Mouse (Mus musculus) lung, postnatal 0 days (tissue): ENCODE results near the gene Bmp6. TPM values are rescaled to one million over a fixed set of nuclear protein-coding genes. Genes with fewer than 3 reads are reported as not detected.

Source experiments
- ATAC-seq: fragments of 200-750 bp; cut with Nextera tagmentation; 2 replicates; pipeline ENCODE4 v1.8.0; 2017; ENCODE audit warnings: moderate library complexity
- DNase-seq: peaks from one replicate; pipeline ENCODE4 v3.0.0-alpha.2; 2016; ENCODE audit warnings: low spot score
- H3K27ac ChIP-seq: fragments of 300-500 bp; sonication (generic); 2 replicates; pipeline ENCODE4 v1.5.1; 2014; ENCODE audit warnings: antibody characterized with exemption, mild to moderate bottlenecking, low read length, mixed read lengths
- H3K27me3 ChIP-seq: fragments of 300-500 bp; sonication (generic); replicated peaks from 2 replicates; pipeline ENCODE4 v1.6.1; 2014; ENCODE audit warnings: low read length, mixed read lengths; ENCODE audit not compliant: insufficient read depth
- H3K36me3 ChIP-seq: fragments of 300-500 bp; sonication (generic); 2 replicates; pipeline ENCODE4 v1.6.1; 2014; ENCODE audit warnings: low read length, mixed read lengths; ENCODE audit not compliant: insufficient read depth
- H3K4me1 ChIP-seq: fragments of 300-500 bp; sonication (generic); 2 replicates; pipeline ENCODE4 v1.6.1; 2014; ENCODE audit warnings: antibody characterized with exemption, low read depth, low read length, mixed read lengths; ENCODE audit not compliant: insufficient read depth
- H3K4me2 ChIP-seq: fragments of 300-500 bp; sonication (generic); replicated peaks from 2 replicates; pipeline ENCODE4 v1.6.1; 2014; ENCODE audit warnings: low read depth, mild to moderate bottlenecking, low read length, moderate library complexity, mixed read lengths
- H3K4me3 ChIP-seq: fragments of 300-500 bp; sonication (generic); 2 replicates; pipeline ENCODE4 v1.5.1; 2014; ENCODE audit warnings: low read depth, low read length
- H3K9ac ChIP-seq: fragments of 300-500 bp; sonication (generic); replicated peaks from 2 replicates; pipeline ENCODE4 v1.6.1; 2014; ENCODE audit warnings: low read depth, mild to moderate bottlenecking
- H3K9me3 ChIP-seq: fragments of 300-500 bp; sonication (generic); 2 replicates; pipeline ENCODE4 v1.6.1; 2016; ENCODE audit warnings: low read length, mixed read lengths
- CTCF ChIP-seq: IDR thresholded peaks from 2 replicates; pipeline ENCODE4 v1.5.1; 2016; ENCODE audit warnings: antibody characterized with exemption, mild to moderate bottlenecking
- EP300 ChIP-seq: IDR thresholded peaks from 2 replicates; pipeline ENCODE4 v1.6.1; 2016; ENCODE audit warnings: antibody characterized with exemption, mild to moderate bottlenecking, control low read depth
- WGBS: fragments of 180-500 bp; shearing (Covaris S2); extraction: QIAGEN DNeasy Blood & Tissue Kit; methylation state at CpG from one replicate; pipeline ENCODE4 v1.1.7; 2014; 5-methylcytosine and 5-hydroxymethylcytosine counted together
- polyA plus RNA-seq: library from polyadenylated mRNA; unstranded; fragments of >200 nt; fragmentation: Nextera tagmentation; extraction: Ambion mirVana; gene quantifications from 2 replicates; pipeline ENCODE4 v1.2.1, GENCODE M21; 2015

The Bmp6 gene
- polyA plus RNA-seq, 1 experiment from 2014 or later = 3.0 TPM

DNA sequence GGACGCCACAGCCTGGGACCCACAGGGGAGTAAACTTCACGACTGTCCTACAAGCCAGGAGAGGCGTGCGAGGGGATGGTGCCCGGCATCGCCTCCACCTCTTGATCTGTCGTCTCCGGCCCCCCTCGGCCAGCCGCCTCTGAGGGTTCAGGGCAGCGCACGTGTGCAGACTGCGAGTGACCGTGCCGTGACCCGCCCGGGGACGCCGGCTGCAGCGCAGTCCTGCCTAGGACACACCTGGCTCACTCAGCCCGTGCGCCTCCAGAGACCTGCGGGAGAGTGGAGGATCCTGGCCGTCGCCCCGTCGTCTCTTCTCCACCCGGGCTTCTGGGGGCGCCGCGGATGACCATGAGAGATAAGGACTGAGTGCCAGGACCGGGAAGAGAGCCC lies 519 bp downstream of the Bmp6 start:
- H3K4me1 ChIP-seq = peaks cover 7% of the 10 kb centered on the region; the same call in 1 of the 2 replicates
- WGBS = under 1% methylated on average over 23 of the region's 32 CpGs
- ATAC-seq (peak; percentile 21), DNase-seq (no peak)
- peaks cover 29% of the 10 kb centered on the region for H3K27me3 ChIP-seq
- H3K4me2 ChIP-seq = peak overlapping the region; percentile 70
- peak overlapping the region; percentile 49 for H3K4me3 ChIP-seq
- peak overlapping the region; percentile 16; the same call in 1 of the 2 replicates for H3K9ac ChIP-seq
- no peak overlapping the region for H3K27ac ChIP-seq
- H3K9me3 ChIP-seq = no peaks in the 10 kb centered on the region
- no peaks in the 10 kb centered on the region for H3K36me3 ChIP-seq
- TF ChIP-seq CTCF (0 out of 2 replicates have a peak, but pooled peaks have one; percentile 7), EP300 (no peak)

DNA sequence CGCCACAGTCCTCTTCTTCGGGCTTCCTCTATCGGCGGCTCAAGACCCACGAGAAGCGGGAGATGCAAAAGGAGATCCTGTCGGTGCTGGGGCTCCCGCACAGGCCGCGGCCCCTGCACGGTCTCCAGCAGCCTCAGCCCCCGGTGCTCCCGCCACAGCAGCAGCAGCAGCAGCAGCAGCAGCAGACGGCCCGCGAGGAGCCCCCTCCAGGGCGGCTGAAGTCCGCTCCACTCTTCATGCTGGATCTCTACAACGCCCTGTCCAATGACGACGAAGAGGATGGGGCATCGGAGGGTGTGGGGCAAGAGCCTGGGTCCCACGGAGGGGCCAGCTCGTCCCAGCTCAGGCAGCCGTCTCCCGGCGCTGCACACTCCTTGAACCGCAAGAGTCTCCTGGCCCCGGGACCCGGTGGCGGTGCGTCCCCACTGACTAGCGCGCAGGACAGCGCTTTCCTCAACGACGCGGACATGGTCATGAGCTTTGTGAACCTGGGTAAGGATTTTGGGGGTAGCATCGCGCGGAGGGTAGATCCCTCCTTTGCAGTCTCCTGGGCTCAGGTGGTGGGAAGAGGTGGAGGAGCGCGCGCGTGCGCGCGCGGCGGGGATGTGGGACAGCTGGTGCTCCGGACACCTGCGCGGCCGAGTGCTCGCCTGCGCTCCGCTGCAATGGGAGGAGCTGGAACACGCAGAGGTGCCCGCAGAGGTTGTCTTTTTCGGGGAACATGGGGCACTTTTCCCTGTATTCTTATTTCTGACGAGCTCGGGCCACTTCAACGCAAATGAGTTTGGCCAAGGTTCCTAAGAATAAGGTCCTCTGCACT lies 1.4 kb downstream of the Bmp6 start:
- WGBS = under 1% methylated on average over 58 of the region's 63 CpGs
- peak overlapping the region; percentile 39; the same call in 1 of the 2 replicates for H3K9ac ChIP-seq
- peaks cover 29% of the 10 kb centered on the region for H3K27me3 ChIP-seq
- DNase-seq (no peak), ATAC-seq (no peak)
- H3K36me3 ChIP-seq = no peaks in the 10 kb centered on the region
- H3K9me3 ChIP-seq = no peaks in the 10 kb centered on the region
- H3K4me3 ChIP-seq = peak overlapping the region; percentile 49
- H3K4me1 ChIP-seq = peaks cover 7% of the 10 kb centered on the region; the same call in 1 of the 2 replicates
- no peak for TF ChIP-seq CTCF
- no peak for TF ChIP-seq EP300
- no peak overlapping the region for H3K27ac ChIP-seq
- peak overlapping the region; percentile 70 for H3K4me2 ChIP-seq

DNA sequence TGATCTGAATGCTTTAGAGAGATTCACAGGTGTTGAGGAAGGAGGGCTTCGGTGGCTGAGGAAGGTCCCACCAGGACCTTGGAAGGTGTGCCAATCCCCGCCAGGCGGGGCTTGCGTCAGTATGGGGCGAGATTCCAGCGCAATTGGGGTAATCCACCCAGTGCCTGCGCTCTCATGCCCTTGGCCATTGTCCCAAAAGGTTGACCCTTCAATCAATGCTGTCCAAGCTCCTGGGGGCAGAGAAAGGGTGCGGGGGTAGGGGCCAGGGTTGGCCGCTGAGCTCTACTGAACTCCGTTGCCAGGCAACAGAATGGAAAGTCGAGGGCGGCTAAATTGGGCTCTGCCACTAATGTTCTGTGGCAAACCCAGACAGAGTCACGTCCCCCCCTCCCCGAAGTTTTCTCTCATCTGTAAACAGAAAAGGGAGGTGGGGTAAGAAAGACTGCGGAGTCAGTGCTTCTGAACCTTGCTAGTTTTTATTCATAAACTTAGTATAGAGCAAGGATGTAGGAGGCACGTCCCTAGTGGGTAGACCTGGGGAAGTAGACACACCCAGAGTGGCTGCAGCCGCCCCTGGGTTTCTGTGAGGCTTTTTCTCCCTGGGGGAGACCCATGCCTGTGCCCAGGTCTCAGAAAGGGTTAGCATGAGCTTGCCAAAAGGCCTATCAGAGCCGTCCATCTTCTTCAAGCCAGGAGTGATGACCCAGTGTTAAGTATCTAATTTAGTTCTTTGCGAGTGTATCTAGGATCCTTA lies 2.3 kb downstream of the Bmp6 start:
- Histone ChIP-seq H3K4me3 (peak overlapping the region; percentile 49), H3K36me3 (no peaks in the 10 kb centered on the region), H3K9ac (peak overlapping the region; percentile 39; the same call in 1 of the 2 replicates), H3K27me3 (peaks cover 29% of the 10 kb centered on the region), H3K27ac (no peak overlapping the region), H3K4me2 (peak overlapping the region; percentile 70), H3K4me1 (peaks cover 7% of the 10 kb centered on the region; the same call in 1 of the 2 replicates), H3K9me3 (no peaks in the 10 kb centered on the region)
- WGBS = 20% methylated on average over 19 of the region's 19 CpGs
- no peak for TF ChIP-seq EP300
- no peak for TF ChIP-seq CTCF
- ATAC-seq (no peak), DNase-seq (no peak)

DNA sequence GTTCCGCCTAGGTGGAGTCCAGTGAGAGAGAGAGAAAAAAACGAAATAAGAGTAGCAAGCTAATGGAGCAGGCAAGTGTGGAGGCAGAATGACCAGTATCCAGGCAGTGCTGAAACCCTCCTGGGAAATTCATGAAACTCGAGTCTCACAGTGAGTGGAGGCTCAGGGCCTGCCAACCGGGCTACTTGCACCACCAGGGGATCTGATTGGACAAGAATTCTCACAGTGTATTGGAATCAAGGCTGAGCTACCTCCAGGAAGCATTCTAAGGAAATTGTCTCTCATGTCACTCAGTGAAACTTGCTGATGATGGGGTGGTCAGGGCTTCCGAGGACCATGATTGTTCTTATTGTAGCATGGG lies 2.8 kb downstream of the Bmp6 start:
- ATAC-seq (no peak), DNase-seq (no peak)
- H3K9ac ChIP-seq = no peak overlapping the region
- no peaks in the 10 kb centered on the region for H3K36me3 ChIP-seq
- WGBS = 60% methylated on average over 5 of the region's 5 CpGs
- H3K4me2 ChIP-seq = peak overlapping the region; percentile 70; the same call in 1 of the 2 replicates
- peaks cover 7% of the 10 kb centered on the region; the same call in 1 of the 2 replicates for H3K4me1 ChIP-seq
- H3K9me3 ChIP-seq = no peaks in the 10 kb centered on the region
- no peak overlapping the region for H3K27ac ChIP-seq
- 0 out of 2 replicates have a peak overlapping the region, but pooled peaks have one; percentile 49 for H3K4me3 ChIP-seq
- TF ChIP-seq CTCF = no peak
- TF ChIP-seq EP300 = no peak
- H3K27me3 ChIP-seq = peaks cover 29% of the 10 kb centered on the region

DNA sequence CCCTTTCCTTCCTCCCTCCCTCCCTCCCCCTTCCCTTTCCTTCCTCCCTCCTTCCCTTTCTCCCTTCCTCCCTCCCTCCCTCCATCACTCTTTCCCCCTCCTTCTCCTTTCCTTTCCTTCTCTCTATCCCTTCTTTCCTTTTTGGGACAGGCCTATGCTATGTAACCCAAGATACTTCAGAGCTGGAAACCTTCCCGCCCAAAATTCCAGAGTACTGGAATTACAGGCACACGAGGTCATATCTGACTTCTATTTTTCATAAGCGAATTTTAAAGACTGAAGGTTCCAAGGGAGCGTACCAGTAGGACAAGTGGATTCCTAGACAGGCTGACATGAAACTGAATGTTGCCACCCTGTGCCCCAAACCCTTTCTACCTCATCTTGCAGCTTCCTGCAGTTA lies 4.1 kb downstream of the Bmp6 start:
- H3K9ac ChIP-seq = no peak overlapping the region
- no peak overlapping the region for H3K4me2 ChIP-seq
- TF ChIP-seq CTCF (no peak), EP300 (no peak)
- H3K9me3 ChIP-seq = no peaks in the 10 kb centered on the region
- H3K4me1 ChIP-seq = peaks cover 7% of the 10 kb centered on the region; the same call in 1 of the 2 replicates
- WGBS = 53% methylated on average over 4 of the region's 4 CpGs
- H3K27ac ChIP-seq = no peak overlapping the region
- H3K36me3 ChIP-seq = no peaks in the 10 kb centered on the region
- ATAC-seq (no peak), DNase-seq (no peak)
- no peak overlapping the region for H3K4me3 ChIP-seq
- H3K27me3 ChIP-seq = peaks cover 29% of the 10 kb centered on the region

DNA sequence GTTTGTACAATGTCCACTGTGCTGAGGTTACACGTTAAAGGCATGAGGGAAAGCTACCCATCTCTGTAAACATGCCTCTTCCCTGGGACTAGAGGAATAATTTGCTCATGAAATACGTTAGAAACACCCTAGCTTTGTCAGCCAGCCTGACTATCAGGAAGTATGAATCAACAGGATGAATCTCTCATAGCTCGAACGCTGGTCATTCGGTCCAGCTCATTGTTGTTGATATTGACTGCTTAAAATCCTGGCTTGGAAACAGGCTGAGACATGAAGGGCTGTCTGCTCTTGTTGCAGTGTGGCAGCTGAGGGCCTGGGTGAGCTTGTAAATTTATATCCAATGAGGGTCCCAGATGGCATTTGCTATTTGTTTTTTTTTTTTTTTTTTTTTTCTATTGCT lies 4.9 kb downstream of the Bmp6 start:
- no peak overlapping the region for H3K9ac ChIP-seq
- no peaks in the 10 kb centered on the region for H3K9me3 ChIP-seq
- no peak overlapping the region for H3K27ac ChIP-seq
- no peak overlapping the region for H3K4me2 ChIP-seq
- H3K36me3 ChIP-seq = no peaks in the 10 kb centered on the region
- peaks cover 7% of the 10 kb centered on the region; the same call in 1 of the 2 replicates for H3K4me1 ChIP-seq
- no peak for TF ChIP-seq CTCF
- peaks cover 29% of the 10 kb centered on the region for H3K27me3 ChIP-seq
- 33% methylated on average over 5 of the region's 5 CpGs for WGBS
- ATAC-seq (no peak), DNase-seq (peak; percentile 15)
- no peak overlapping the region for H3K4me3 ChIP-seq
